Mouse (Mus musculus) Patski (cell line): ENCODE results near the gene Sparc. TPM values are rescaled to one million over a fixed set of nuclear protein-coding genes. Genes with fewer than 3 reads are reported as not detected.

Source experiments
- ATAC-seq: fragments of 100-300 bp; one replicate; pipeline ENCODE4 v1.8.0; 2021
- CTCF ChIA-PET: fragments of 350-600 bp; sonication (Branson Sonifier 250); formaldehyde crosslinking; loops from one replicate; lab custom pipeline; 2022; ENCODE audit warnings: inconsistent platforms; lab: Charles Lee
- POLR2A ChIA-PET: fragments of 350-600 bp; sonication (Branson Sonifier 250); formaldehyde crosslinking; loops from one replicate; lab custom pipeline; 2022; ENCODE audit warnings: antibody characterized with exemption, inconsistent platforms; lab: Charles Lee
- DNase-seq: peaks from one replicate; pipeline ENCODE4 v3.0.0-alpha.2; 2011; ENCODE audit warnings: low read depth, low spot score
- H3K27me3 ChIP-seq: fragments of 371-371 bp; one replicate; pipeline ENCODE4 v1.5.1; 2021
- CTCF ChIP-seq: fragments of 100-300 bp; IDR thresholded peaks from one replicate; pipeline ENCODE4 v1.5.1; 2021
- in situ Hi-C: fragments of 300-500 bp; cut with MboI; formaldehyde crosslinking; loops from 3 replicates; pipeline ENCODE4 v1.11.1; 2018; ENCODE audit warnings: low pct_unique_long_range_greater_than_20kb, mixed read lengths
- polyA plus RNA-seq: library from polyadenylated mRNA; unstranded; gene quantifications from one replicate; pipeline ENCODE4 v1.2.3, GENCODE M21; 2021

The Sparc gene
- polyA plus RNA-seq, 1 experiment from 2014 or later, result 789 TPM

- ATAC-seq (no peak), DNase-seq (no peak)
- ChIA-PET POLR2A (interaction anchor here (1.1 kb wide), 1 partner anchor 24 kb away, joined by 5 read pairs; no protein-coding TSS in a partner anchor), CTCF (interaction anchor here (9.9 kb wide), 1 partner anchor 51 kb away, joined by 193 read pairs; no protein-coding TSS in a partner anchor)
- in situ Hi-C loops, result no loop called here
- H3K27me3 ChIP-seq, result no peaks in the 10 kb centered on the region
- TF ChIP-seq CTCF, result no peak
Observed at GRCm38 (mm10) chr11:55395073-55395642, 27.8 kb downstream of the Sparc start.

GRCm38 (mm10) chr11:55394592-55394991, 28.4 kb downstream of the Sparc start:
- H3K27me3 ChIP-seq, result no peaks in the 10 kb centered on the region
- DNase-seq (no peak), ATAC-seq (no peak)
- no peak for TF ChIP-seq CTCF
- POLR2A ChIA-PET, result interaction anchor here (0.9 to 1.1 kb wide), 3 partner anchors 25 to 50 kb away, joined by 4 to 5 read pairs (median 5); no protein-coding TSS in a partner anchor
- in situ Hi-C loops, result no loop called here
- CTCF ChIA-PET, result interaction anchor here (2.3 to 9.9 kb wide), 2 partner anchors 11 to 51 kb away, joined by 10 to 193 read pairs; no protein-coding TSS in a partner anchor

- no peak for ATAC-seq
- no peak for DNase-seq
- CTCF ChIA-PET, result interaction anchor here (2.3 to 9.9 kb wide), 2 partner anchors 13 to 53 kb away, joined by 10 to 193 read pairs; no protein-coding TSS in a partner anchor
- in situ Hi-C loops, result no loop called here
- H3K27me3 ChIP-seq, result no peaks in the 10 kb centered on the region
- POLR2A ChIA-PET, result interaction anchor here (1.6 kb wide), 1 partner anchor 53 kb away, joined by 4 read pairs; no protein-coding TSS in a partner anchor
- TF ChIP-seq CTCF, result no peak
Observed at GRCm38 (mm10) chr11:55392474-55392873, 30.5 kb downstream of the Sparc start.

GRCm38 (mm10) chr11:55389778-55390177, 33.2 kb downstream of the Sparc start:
- in situ Hi-C loops, result loop anchor here (5.0 kb wide), 1 partner anchor 58 kb away; no protein-coding TSS in a partner anchor
- POLR2A ChIA-PET, result interaction anchor here (0.7 to 1.2 kb wide), 2 partner anchors 55 to 185 kb away, joined by 3 to 5 read pairs; partner anchors contain the start of gene Slc36a1
- CTCF ChIA-PET, result interaction anchor here (0.7 to 9.9 kb wide), 19 partner anchors 9 to 191 kb away, joined by 3 to 193 read pairs (median 5); partner anchors contain the start of gene Slc36a1
- ATAC-seq (no peak), DNase-seq (peak; percentile 30)
- peak; percentile 96 for TF ChIP-seq CTCF
- H3K27me3 ChIP-seq, result no peaks in the 10 kb centered on the region

- no peaks in the 10 kb centered on the region for H3K27me3 ChIP-seq
- POLR2A ChIA-PET, result interaction anchor here (1.0 to 1.2 kb wide), 2 partner anchors 28 to 59 kb away, joined by 3 read pairs; no protein-coding TSS in a partner anchor
- in situ Hi-C loops, result loop anchor here (5.0 kb wide), 1 partner anchor 60 kb away; no protein-coding TSS in a partner anchor
- TF ChIP-seq CTCF, result no peak
- ATAC-seq, result no peak
- CTCF ChIA-PET, result interaction anchor here (1.3 to 9.9 kb wide), 8 partner anchors 58 to 230 kb away, joined by 4 to 193 read pairs (median 8); partner anchors contain the start of gene Slc36a1
- DNase-seq, result no peak
Observed at GRCm38 (mm10) chr11:55387576-55387975, 35.4 kb downstream of the Sparc start.

GRCm38 (mm10) chr11:55386424-55387063, 36.4 kb downstream of the Sparc start:
- POLR2A ChIA-PET, result interaction anchor here (1.0 to 1.4 kb wide), 4 partner anchors 29 to 192 kb away, joined by 3 to 5 read pairs (median 4); partner anchors contain the start of gene Slc36a1
- CTCF ChIA-PET, result interaction anchor here (0.6 to 9.9 kb wide), 34 partner anchors 10 to 229 kb away, joined by 3 to 193 read pairs (median 4); partner anchors contain the start of genes Fat2 and Slc36a1
- peak; percentile 80 for ATAC-seq
- DNase-seq, result peak; percentile 51
- no peaks in the 10 kb centered on the region for H3K27me3 ChIP-seq
- peak; percentile 98 for TF ChIP-seq CTCF
- in situ Hi-C loops, result loop anchor here (5.0 kb wide), 1 partner anchor 61 kb away; no protein-coding TSS in a partner anchor

- ATAC-seq (no peak), DNase-seq (no peak)
- no peaks in the 10 kb centered on the region for H3K27me3 ChIP-seq
- CTCF ChIA-PET, result interaction anchor here (1.3 to 2.0 kb wide), 3 partner anchors 63 to 179 kb away, joined by 4 to 6 read pairs (median 6); partner anchors contain the start of gene Slc36a1
- no peak for TF ChIP-seq CTCF
- in situ Hi-C loops, result loop anchor here (5.0 kb wide), 1 partner anchor 181 kb away; the partner anchor contains the start of gene Slc36a1
- POLR2A ChIA-PET, result no interaction called here
Observed at GRCm38 (mm10) chr11:55383463-55384045, 39.4 kb downstream of the Sparc start.

GRCm38 (mm10) chr11:55380908-55381307, 42.1 kb downstream of the Sparc start:
- no peaks in the 10 kb centered on the region for H3K27me3 ChIP-seq
- no peak for DNase-seq
- no peak for TF ChIP-seq CTCF
- in situ Hi-C loops, result loop anchor here (5.0 kb wide), 1 partner anchor 179 kb away; the partner anchor contains the start of gene Slc36a1
- CTCF ChIA-PET, result interaction anchor here (1.1 to 1.5 kb wide), 2 partner anchors 8 to 106 kb away, joined by 3 read pairs; no protein-coding TSS in a partner anchor
- ATAC-seq, result no peak
- POLR2A ChIA-PET, result no interaction called here

GRCm38 (mm10) chr11:55378371-55378770, 44.6 kb downstream of the Sparc start:
- DNase-seq (no peak), ATAC-seq (no peak)
- CTCF ChIA-PET, result interaction anchor here (0.9 to 1.9 kb wide), 5 partner anchors 11 to 220 kb away, joined by 3 to 5 read pairs (median 4); partner anchors contain the start of gene Slc36a1
- H3K27me3 ChIP-seq, result no peaks in the 10 kb centered on the region
- in situ Hi-C loops, result no loop called here
- POLR2A ChIA-PET, result no interaction called here
- TF ChIP-seq CTCF, result no peak
